Mouse (Mus musculus) liver, postnatal 0 days (tissue): ENCODE measurements around the gene Mdm1.

ENCODE experiments used
- CTCF ChIP-seq: sonication (generic); IDR thresholded peaks from 2 replicates; pipeline ENCODE4 v1.5.1; 2016; ENCODE audit warnings: antibody characterized with exemption, low read depth
- EP300 ChIP-seq: IDR thresholded peaks from 2 replicates; pipeline ENCODE4 v1.6.1; 2016; ENCODE audit warnings: antibody characterized with exemption, low read depth, mild to moderate bottlenecking

- no peak for TF ChIP-seq EP300
- TF ChIP-seq CTCF: no peak
Observed at GRCm38 (mm10) chr10:118125776-118126445, 15.7 kb upstream of the Mdm1 start.
